Mouse (Mus musculus) large intestine, adult 2 months (tissue): ENCODE measurements at regions not wholly inside any gene's neighbourhood (a gene's known extent, or its start where the extent isn't known, plus 50 kb on each side); places are given as distances from the start of the nearest gene placed in this dataset.

ENCODE experiments used
- DNase-seq: peaks from one replicate; pipeline ENCODE4 v3.0.0-alpha.2; 2012; ENCODE audit warnings: low read depth, low spot score
- WGBS: fragments of 180-500 bp; shearing (Covaris S2); methylation state at CpG from one replicate; pipeline ENCODE4 v1.1.7; 2018; 5-methylcytosine and 5-hydroxymethylcytosine counted together

DNA sequence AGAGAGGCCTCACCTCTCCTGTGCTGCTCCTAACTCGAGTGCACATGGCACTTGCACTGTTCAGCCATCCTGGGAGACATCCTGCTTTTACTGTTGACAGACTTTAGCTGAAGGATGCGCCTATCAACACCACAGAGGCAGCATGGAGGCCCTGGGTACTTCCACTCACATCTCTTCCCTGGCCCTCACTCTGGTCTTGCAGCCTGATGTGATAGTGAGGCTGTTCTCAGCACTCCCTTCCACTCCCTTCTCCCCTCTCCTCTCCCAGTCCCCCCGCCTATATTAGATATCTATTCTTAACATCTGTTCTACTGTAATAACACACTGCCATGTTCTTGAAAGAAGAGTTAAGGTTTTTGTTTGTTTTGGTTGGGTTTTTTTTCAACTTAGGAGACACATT, 50.2 kb upstream of the Bod1 start:
- DNase-seq, result no peak
- 59% methylated on average over 3 of the region's 3 CpGs for WGBS

DNA sequence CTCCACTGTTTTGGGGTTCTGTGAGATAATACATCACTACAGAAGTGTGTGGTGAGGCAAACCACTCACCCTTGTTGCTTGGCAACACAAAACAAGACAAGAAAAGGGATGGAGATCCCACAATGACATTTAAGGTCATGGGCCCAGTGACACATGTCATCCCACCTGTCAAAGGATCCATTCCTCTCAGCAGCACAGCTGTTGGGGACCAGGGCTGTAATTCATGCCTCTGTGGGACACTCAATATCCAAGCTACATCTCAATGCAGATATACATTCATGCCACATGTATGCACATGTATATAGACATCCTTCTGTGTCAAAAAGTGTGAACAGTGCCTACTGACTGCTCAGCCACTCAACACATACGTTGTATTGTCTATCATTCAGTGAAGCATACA, 52.8 kb upstream of the Bod1 start:
- no peak for DNase-seq
- 79% methylated on average over 1 of the region's 1 CpGs for WGBS

DNA sequence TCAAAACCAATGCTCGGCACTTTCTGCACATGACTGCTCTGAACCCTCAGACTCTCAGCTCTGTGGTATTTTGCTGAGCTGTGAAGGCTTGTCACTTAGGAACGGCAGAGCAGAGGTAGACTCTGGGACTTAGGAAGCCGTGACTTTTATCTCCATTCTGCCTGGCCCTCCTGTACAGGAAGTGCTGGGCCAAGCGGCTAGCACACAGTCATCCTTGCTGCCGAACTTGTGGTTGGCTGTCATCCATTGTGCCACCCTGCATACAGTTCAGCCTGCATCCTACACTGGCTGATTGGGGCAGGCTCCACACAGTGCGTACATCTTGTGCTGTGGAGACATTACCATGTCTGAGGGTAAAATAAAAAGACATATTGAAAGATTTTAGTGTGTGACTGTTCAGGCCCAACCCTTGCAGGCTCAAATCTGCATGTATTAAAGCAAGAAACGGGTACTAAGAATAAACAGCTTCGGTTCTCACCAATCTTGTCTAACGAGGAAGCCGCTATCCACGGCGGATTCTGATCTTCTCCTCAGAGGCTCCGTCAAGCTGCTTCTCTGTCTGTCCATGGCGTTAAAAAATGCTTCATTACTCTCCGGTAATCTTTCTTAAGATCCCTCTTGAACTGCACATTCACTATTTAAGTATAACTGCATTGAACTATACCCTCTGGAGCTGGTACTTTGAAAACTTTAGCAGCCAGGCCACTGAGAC, 54.4 kb upstream of the Bod1 start:
- 84% methylated on average over 15 of the region's 15 CpGs for WGBS

DNA sequence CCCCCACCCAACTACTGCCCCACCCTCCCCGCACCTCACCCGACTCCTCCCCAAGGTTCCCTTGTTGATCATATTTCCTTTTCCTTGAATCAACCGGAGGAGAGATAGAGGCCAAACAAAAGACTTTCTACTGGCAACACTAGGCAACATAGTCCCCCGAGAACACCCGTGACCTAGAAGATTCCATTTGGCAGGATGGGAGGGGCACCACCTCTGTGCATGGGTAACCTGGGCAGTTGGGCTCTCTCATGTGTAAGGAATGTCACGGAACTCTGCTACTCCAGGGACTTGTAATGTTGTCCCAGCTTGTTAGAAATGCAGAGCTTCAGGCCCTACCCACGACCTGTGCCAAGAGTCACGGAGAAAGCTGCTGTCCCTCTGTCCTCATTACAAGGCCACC, 55.6 kb upstream of the Bod1 start:
- 42% methylated on average over 8 of the region's 8 CpGs for WGBS
- no peak for DNase-seq

More for the DNA sequence above, 54.4 kb upstream of the Bod1 start:
- no peak for DNase-seq

DNA sequence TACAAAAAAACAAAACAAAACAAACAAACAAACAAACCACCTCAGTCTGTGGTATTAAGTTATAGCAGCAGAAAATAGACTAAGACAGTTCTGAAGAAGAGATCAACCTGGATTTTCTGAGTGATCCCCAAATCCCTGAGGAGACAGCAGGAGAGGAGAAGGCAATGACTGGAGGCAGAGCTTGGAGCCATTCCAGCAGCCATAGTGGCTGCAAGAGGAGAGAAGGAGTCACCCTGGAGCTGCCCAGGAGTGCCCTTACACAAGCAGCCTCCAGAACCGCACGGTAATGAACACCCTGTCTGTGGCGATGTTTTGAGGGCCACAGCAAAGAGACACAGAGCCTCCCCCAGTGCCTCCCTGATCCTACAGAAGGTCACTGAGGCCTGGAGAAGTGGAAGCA, 58.0 kb upstream of the Bod1 start:
- no peak for DNase-seq
- WGBS, result 77% methylated on average over 3 of the region's 3 CpGs

DNA sequence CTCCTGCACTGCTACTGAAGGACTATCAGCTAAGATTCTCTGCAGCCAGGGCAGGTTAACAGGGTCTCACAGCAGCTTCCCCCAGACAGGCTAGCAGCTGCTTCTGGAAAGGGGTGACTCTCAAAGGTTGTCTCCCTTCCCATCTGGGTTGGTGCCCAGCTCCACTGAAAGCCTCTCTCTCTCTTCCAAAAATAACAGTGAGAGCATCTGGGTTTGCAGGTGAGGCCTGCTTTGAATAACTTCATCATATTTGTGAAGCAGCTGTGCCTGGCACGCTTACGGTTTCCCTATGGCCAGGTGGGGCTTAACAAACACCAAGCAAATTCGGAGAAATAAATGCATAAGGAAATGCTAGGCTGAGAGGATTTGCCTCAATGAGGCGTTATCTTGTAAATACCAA, 58.5 kb upstream of the Bod1 start:
- WGBS, result 35% methylated on average over 4 of the region's 4 CpGs
- no peak for DNase-seq

DNA sequence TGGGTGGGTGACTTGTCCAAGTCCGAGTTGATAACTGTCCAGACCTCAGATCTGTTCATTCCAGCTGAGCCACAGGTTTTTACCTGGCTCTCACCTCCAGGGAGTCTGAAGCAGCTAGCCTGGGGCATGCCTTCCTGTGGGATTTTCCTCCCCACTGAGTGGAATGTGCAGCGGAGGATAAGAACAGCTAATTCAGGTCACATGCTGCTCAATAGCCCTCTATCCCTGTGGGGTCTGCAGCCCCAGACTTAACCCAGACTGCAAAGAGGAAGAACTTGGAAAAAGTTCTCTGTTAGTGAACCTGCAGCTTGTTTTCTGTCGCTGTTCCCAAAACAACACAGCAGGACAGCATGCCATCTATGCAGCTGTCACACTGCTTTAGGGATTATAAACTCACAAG, 59.0 kb upstream of the Bod1 start:
- DNase-seq, result no peak
- 64% methylated on average over 3 of the region's 3 CpGs for WGBS

DNA sequence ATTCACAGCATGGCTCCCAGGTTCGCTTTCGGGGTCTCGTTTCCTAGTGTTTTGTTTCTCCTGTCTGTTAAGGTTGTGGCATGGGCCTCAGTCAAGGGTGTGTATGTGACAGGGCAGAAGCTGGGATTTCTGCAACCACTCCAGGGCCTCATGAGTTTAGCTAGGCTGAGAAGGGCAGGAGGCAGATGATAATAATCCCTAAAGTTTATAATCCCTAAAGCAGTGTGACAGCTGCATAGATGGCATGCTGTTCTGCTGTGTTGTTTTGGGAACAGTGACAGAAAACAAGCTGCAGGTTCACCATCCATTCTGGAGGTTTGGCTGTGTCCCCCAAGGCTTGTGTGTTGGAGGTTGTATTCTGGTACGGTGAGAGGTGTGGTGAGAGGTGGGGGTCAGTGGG, 59.8 kb upstream of the Bod1 start:
- WGBS, result 93% methylated on average over 4 of the region's 4 CpGs
- DNase-seq, result no peak

DNA sequence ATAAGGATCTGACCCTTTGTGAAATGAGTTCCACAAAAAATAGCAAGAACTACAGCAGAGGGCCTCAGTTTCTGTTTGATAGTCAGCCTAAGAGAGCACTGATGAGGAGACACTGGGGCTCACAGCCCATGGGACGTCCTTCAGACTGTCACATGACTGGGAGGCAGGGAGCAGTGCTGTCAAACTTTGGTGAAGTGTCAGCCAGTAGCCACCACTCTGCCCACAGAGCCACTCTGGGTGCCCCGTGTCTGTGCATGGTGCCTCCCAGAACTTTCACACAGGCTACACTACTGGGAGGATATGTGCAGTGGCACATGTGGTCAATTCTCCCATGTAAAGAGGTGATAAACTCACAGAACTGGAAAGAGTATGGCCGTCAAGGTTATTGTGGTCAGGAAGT, 60.7 kb upstream of the Bod1 start:
- WGBS, result 74% methylated on average over 3 of the region's 3 CpGs
- no peak for DNase-seq

DNA sequence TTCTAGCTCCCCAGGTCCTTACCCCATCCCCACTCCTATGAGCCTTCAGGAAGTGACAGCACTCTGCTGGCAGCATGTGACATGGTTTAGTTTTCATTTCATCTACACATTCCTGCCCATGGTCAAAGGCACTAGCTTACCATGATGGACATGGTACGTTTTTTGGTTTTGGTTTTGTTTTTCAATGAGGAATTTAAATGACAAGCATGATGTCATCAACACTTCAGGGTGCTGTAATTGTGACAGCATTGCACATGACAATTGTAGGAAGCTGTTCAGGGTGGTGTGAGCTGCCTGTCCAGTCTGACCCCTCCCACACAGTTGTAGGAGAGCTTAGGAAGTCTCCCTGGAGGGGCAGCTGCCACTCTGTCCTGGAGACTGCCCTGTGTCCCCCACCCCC, 61.3 kb upstream of the Bod1 start:
- 33% methylated on average over 1 of the region's 1 CpGs for WGBS
- DNase-seq, result no peak

DNA sequence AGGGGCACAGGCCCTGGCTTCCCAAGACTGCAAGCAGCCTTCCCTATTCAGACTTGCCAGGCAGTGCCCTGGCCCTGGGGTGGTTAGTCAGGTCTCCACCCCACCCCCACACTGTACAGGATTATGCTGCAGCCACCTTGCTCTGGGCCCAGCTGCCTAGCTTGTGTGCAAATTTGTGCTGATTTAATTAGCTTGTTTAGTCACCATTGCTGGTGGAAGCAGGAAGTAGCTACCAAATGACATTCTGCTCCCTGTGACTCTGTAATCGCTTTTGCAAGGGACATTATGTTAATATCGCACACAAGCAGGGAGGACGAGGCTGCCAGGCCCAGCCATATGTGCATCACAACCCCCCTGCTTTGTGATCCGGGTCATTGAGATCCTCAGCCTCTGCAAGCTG, 62.4 kb upstream of the Bod1 start:
- DNase-seq, result no peak
- 42% methylated on average over 4 of the region's 4 CpGs for WGBS

DNA sequence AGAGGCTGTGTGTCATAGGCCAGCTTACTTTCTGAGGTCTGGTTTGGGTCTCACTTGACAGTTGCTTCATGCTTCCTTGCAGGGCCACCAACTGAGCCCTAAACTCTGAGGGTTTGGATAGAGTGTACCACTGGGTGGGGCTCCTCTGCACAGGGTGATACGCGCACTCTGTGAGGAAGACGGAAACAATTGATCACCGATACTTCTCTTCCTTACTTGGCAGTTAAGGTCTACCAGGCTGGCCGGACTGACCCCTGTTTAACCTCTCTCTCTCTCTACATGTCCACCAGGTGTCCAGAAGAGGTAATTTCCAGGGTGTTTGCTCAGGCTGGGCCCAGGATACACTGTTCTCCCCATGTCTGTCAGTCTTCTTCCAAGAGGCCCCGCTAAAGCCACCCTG, 63.6 kb upstream of the Bod1 start:
- 94% methylated on average over 6 of the region's 6 CpGs for WGBS
- DNase-seq, result no peak

DNA sequence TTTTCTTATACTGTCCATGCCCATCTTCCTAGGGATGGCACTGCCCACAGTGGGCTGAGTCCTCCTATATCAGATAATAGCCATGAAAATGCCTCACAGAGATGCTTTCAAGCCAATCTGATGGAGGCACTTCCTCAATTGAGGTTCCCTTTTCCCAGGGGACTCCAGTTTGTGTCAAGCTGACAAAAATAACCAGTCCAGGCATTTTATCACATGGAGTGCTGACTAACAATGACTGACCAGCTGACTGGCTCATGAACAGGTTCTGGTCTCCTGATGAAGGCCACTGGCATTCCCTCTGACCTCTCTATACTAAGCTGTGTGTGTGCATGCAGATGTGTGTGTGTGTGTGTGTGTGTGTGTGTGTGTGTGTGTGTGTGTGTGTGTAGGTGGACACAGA, 64.4 kb upstream of the Bod1 start:
- no peak for DNase-seq

DNA sequence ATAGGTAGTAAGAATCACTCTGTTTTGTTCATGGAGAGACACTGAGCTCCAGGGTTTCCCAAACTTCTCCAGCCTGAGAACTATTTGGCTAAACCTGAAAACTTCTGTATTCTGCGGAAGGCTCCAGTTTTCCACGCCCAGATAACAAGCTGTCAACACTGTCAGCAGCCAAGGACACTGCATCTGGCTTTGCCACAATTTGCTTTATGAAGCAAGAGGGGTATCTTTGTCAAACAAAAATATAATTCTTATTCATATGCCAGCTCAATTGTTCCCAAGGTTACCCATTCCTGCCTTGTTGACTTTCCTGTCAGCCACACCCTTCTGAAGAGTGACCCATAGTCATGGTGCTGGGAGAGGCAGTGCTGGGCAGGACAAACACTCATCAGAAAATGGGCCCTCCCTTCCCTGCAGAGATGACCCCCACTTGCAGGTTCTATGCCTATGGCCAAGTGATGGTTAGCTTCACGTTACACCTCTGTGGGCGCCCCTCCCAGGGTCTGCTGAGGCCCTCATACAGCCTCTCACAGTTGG, 64.9 kb upstream of the Bod1 start:
- no peak for DNase-seq
- 54% methylated on average over 4 of the region's 4 CpGs for WGBS

DNA sequence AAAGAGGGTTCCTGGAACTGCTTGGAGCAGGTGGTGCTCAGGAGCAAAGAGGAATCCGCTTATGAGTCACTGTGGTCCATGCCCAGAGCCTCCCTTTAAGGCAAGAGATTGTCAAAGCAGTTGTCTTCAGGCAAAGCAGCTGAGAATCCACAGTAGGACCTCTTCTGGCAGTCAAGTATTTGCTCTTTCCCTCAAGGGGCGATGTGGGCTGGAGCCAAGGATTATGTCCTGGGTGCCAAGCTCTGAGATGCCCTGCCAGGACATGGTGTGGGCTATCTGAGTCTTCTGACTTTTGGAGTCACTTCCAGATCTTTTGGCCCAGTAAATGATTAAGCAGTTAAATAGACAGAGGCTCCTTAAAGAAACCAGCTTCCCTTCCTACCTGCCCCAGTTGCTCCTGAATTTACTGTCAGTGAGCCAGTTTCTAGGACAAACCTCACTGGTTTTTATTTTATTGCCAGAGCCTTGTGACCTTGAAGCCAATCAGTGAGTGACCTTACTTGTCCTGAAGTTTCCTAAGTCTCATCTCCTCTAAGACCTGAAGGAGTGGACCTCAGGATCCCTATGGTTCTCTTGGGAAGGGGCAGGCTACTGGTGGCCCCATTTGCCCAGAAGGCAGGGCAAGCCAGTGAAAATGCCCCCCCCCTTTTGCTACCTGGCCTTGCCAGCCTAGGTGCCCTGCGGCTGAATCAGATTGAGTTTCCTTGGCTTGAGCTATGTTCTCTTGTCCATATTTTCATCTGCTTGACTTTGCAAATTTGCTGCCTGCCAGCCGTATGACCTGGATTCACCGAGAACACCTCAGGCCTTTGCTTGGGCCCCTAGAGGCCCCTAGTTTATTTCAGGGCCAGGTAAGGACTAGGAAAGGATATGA, 66.7 kb upstream of the Bod1 start:
- DNase-seq, result no peak
- 88% methylated on average over 5 of the region's 5 CpGs for WGBS

DNA sequence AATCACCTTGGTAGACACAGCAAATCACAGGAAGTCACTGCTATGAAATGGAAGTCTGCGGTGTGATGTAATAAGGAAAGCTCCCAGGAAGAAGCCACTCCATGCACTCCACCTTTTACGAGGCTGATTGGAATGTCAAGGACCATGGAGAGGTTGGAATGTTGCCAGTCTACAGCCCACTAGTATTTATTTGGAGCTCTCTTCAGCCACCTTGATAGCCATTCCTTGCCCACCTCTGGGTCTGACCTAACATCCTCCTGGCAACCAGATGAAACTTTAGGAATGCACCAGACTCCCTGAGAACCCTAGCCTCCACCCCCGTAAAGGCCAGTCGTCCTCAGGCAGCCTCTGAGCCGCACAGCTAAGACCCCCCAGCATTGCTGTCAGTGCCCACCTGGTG, 68.7 kb upstream of the Bod1 start:
- 67% methylated on average over 5 of the region's 5 CpGs for WGBS
- no peak for DNase-seq

DNA sequence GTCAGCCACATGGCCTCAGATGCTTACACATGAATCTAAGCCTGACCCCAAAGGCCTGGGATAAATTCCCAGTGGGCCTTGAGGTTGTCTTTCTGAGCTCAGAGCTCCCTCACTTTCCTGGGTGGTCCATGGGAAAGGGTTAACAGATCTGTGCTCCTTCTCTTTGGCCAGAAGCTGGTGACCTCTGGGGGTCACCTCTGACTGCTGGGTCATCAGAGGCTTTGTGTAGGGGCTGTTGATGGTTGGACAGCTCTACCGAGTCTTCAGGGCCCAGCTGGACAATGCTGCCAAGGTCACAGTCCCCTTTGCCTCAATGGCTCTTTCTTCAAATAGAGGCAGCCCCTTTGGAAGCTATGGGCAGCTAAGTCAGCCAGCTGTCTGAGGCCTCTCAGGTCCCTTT, 70.5 kb upstream of the Bod1 start:
- DNase-seq, result no peak
- 66% methylated on average over 1 of the region's 1 CpGs for WGBS

DNA sequence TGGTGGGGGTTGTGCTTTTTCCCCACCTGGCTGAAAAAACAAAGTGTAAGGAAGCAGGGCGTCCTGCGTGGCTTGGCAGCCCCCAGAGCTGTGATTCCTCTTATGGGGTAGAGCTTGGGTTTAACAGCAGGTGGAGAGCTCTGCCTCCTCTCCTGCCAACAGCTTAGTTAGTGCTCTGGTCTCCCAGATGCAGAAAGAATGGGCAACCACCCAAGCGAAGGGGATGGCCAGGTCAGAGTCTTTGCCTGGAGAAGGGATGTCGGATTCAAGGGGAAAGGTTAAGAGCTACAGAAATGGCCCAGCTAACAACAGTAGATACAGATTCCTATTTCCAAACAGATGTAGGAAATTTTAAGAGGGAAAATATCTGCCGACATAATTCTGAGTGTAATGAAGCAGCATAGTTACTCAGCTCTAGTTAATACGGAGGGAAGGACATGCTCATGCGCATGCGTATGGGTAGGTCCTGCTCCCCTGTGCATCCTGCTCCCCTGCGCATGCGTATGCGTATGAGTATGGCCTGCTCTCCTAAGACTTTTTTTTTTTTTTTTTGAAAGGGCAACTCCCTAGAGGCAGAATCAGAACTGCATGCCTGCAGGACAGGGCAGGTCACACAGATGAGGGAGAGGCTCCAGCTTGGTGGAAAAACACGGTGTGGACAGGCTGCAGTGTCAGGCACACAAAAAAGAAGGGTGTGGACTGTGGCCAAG, 72.5 kb upstream of the Bod1 start:
- DNase-seq, result no peak
- WGBS, result 81% methylated on average over 12 of the region's 12 CpGs

DNA sequence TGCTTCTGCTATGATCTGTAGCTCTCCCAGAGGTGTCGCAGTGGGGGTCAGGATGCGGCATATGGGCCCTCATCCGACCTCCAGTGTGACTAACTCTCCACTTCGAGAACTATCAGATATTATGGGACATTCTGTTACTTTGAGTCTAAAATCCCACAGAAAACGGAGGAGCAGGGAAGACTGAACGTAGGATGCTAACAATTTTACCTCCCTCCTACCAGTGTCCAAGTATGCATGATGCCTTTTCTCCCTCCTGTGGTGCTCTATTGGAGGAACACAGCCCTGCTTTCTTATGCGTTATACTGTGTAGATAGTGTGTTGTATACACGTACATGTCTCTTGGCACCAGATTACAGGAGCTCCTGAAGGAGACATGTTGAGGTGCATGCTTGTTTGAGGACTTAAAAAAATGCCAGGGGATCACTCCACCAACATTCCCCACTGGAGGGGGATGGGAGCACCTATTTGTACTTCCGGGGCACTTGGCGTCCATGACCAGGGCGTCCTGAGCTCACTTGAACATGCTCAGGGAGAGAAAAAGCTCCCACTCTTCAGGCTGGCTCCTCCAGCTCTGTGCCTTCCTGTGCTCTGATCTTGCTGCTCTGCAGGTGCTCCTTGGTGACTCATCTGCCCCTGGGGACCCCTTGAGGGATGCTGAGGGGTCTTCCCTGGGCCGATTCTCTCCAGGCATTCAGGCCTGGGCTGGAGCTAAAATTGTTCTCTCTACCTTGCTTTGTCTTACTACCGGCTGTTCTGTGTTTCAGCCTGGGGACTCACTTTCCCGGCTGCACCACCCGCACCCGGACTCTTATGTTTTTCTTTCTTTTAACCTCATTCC, 73.6 kb upstream of the Bod1 start:
- 71% methylated on average over 16 of the region's 16 CpGs for WGBS
- DNase-seq, result no peak

DNA sequence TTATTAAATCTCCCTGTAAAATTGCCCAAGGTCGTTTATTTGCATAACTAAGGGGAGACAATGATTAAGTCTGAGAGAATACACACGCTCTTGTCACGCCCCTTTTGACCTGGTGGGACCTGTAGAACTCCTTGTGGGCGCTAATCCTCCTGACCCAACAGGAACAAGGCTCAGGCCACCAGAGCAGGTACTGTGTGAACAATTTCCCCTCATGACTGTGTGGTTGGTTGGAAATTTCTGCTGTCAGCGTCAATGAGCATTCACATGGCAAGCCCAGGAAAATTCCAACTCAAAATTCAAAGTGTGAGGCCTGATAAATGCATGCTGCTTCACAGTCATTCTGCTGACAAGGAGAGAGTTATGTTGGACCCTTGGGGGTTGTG, 74.2 kb upstream of the Bod1 start:
- DNase-seq, result no peak
- WGBS, result 44% methylated on average over 5 of the region's 5 CpGs
